Mouse (Mus musculus) megakaryocyte, embryonic 14.5 days (primary cell): ENCODE measurements at regions not wholly inside any gene's neighbourhood (a gene's known extent, or its start where the extent isn't known, plus 50 kb on each side); places are given as distances from the start of the nearest gene placed in this dataset.

ENCODE experiments used
- FLI1 ChIP-seq: IDR thresholded peaks from 2 replicates; pipeline ENCODE4 v1.6.1; 2012; ENCODE audit warnings: low read length, inconsistent platforms, mixed read lengths
- GATA1 ChIP-seq: IDR thresholded peaks from 3 replicates; pipeline ENCODE4 v1.6.1; 2012; ENCODE audit warnings: mixed read lengths, low read length, inconsistent platforms, borderline replicate concordance

- TF ChIP-seq GATA1 (no peak), FLI1 (no peak)
Measured at GRCm38 (mm10) chr6:17197728-17198397, 83.1 kb upstream of the Cav2 start.
